Mouse (Mus musculus) right cerebral cortex, postnatal 4 days (tissue): ENCODE measurements around the gene Nkx1-1.

Source experiments
- DNase-seq: peaks from one replicate; pipeline ENCODE4 v3.0.0-alpha.2; 2022

Gene Nkx1-1

GRCm38 (mm10) chr5:33433201-33434138, at the start of gene Nkx1-1:
TSS of gene Nkx1-1 (minus strand) at chr5:33433976.
- DNase-seq = peak; percentile 22

- no peak for DNase-seq
Measured at GRCm38 (mm10) chr5:33481318-33481685, 47.5 kb upstream of the Nkx1-1 start.

GRCm38 (mm10) chr5:33480582-33481317, 47.0 kb upstream of the Nkx1-1 start:
- DNase-seq = no peak

- DNase-seq = no peak
Measured at GRCm38 (mm10) chr5:33465464-33465863, 31.7 kb upstream of the Nkx1-1 start.

- DNase-seq = no peak
Measured at GRCm38 (mm10) chr5:33464390-33464789, 30.6 kb upstream of the Nkx1-1 start.

- no peak for DNase-seq
Measured at GRCm38 (mm10) chr5:33459111-33459510, 25.3 kb upstream of the Nkx1-1 start.

GRCm38 (mm10) chr5:33458132-33458622, 24.4 kb upstream of the Nkx1-1 start:
- no peak for DNase-seq

GRCm38 (mm10) chr5:33455737-33456136, 22.0 kb upstream of the Nkx1-1 start:
- DNase-seq = no peak

- no peak for DNase-seq
Measured at GRCm38 (mm10) chr5:33443794-33444193, 10.0 kb upstream of the Nkx1-1 start.

GRCm38 (mm10) chr5:33442927-33443710, 9.3 kb upstream of the Nkx1-1 start:
- DNase-seq = peak; percentile 73

- DNase-seq = peak; percentile 78
Measured at GRCm38 (mm10) chr5:33438214-33438613, 4.4 kb upstream of the Nkx1-1 start.

- DNase-seq = no peak
Measured at GRCm38 (mm10) chr5:33435941-33436340, 2.2 kb upstream of the Nkx1-1 start.

- DNase-seq = no peak
Measured at GRCm38 (mm10) chr5:33435151-33435550, 1.4 kb upstream of the Nkx1-1 start.

GRCm38 (mm10) chr5:33434141-33434780, 485 bp upstream of the Nkx1-1 start:
- peak; percentile 32 for DNase-seq

GRCm38 (mm10) chr5:33432057-33432935, 1.5 kb downstream of the Nkx1-1 start:
- DNase-seq = peak; percentile 20

GRCm38 (mm10) chr5:33431173-33432005, 2.4 kb downstream of the Nkx1-1 start:
- no peak for DNase-seq

GRCm38 (mm10) chr5:33430511-33431172, 3.1 kb downstream of the Nkx1-1 start:
- DNase-seq = peak; percentile 13

- peak; percentile 15 for DNase-seq
Measured at GRCm38 (mm10) chr5:33430106-33430505, 3.7 kb downstream of the Nkx1-1 start.

- DNase-seq = no peak
Measured at GRCm38 (mm10) chr5:33427461-33427860, 6.3 kb downstream of the Nkx1-1 start.

GRCm38 (mm10) chr5:33420313-33420712, 13.5 kb downstream of the Nkx1-1 start:
- no peak for DNase-seq
